Mouse (Mus musculus) frontal cortex, postnatal 14 days (tissue): ENCODE measurements around the gene Rsad2.
"Not testable (repeated sequence)": the region's sequence is repeated elsewhere in the genome, so short reads cannot be mapped to it uniquely, and the experiment has no call there.

ENCODE experiments used
- DNase-seq, 2 experiments: peaks; one replicate each; pipeline ENCODE4 v3.0.0; 2022; ENCODE audit warnings: low spot score in 2 of 2

Gene Rsad2

GRCm38 (mm10) chr12:26456028-26456698, at the start of gene Rsad2:
Rsad2 (minus strand) TSS chr12:26456452.
- peak in 1 of 2 experiments; percentile 17 for DNase-seq

GRCm38 (mm10) chr12:26501042-26501441, 44.8 kb upstream of the Rsad2 start:
- no peak for DNase-seq

GRCm38 (mm10) chr12:26489942-26490341, 33.7 kb upstream of the Rsad2 start:
- no peak for DNase-seq

- DNase-seq: no peak
Measured at GRCm38 (mm10) chr12:26488617-26489274, 32.5 kb upstream of the Rsad2 start.

- DNase-seq: peak; percentile 27 to 45
Measured at GRCm38 (mm10) chr12:26487874-26488616, 31.8 kb upstream of the Rsad2 start.

GRCm38 (mm10) chr12:26485738-26486580, 29.7 kb upstream of the Rsad2 start:
- DNase-seq: not testable (repeated sequence)

GRCm38 (mm10) chr12:26478196-26479004, 22.1 kb upstream of the Rsad2 start:
- no peak for DNase-seq

- DNase-seq: no peak
Measured at GRCm38 (mm10) chr12:26477198-26477597, 20.9 kb upstream of the Rsad2 start.

GRCm38 (mm10) chr12:26473746-26474145, 17.5 kb upstream of the Rsad2 start:
- DNase-seq: no peak

- no peak for DNase-seq
Measured at GRCm38 (mm10) chr12:26472770-26473481, 16.7 kb upstream of the Rsad2 start.

GRCm38 (mm10) chr12:26471376-26471775, 15.1 kb upstream of the Rsad2 start:
- DNase-seq: no peak

GRCm38 (mm10) chr12:26470042-26470409, 13.8 kb upstream of the Rsad2 start:
- no peak for DNase-seq

GRCm38 (mm10) chr12:26469098-26470041, 13.1 kb upstream of the Rsad2 start, which contains the start of gene Cmpk2:
Cmpk2 (plus strand) TSS chr12:26469204.
- DNase-seq: peak; percentile 87 to 89

- DNase-seq: no peak
Measured at GRCm38 (mm10) chr12:26465600-26465999, 9.3 kb upstream of the Rsad2 start.

GRCm38 (mm10) chr12:26460091-26460490, 3.8 kb upstream of the Rsad2 start:
- DNase-seq: no peak

- no peak for DNase-seq
Measured at GRCm38 (mm10) chr12:26454682-26455081, 1.6 kb downstream of the Rsad2 start.

- DNase-seq: no peak
Measured at GRCm38 (mm10) chr12:26452951-26453350, 3.3 kb downstream of the Rsad2 start.

GRCm38 (mm10) chr12:26451150-26451549, 5.1 kb downstream of the Rsad2 start:
- DNase-seq: no peak

- DNase-seq: no peak
Measured at GRCm38 (mm10) chr12:26449483-26449882, 6.8 kb downstream of the Rsad2 start.
